Mouse (Mus musculus) hindbrain, embryonic 11.5 days (tissue): ENCODE results near the gene Usp31. TPM values are rescaled to one million over a fixed set of nuclear protein-coding genes. Genes with fewer than 3 reads are reported as not detected.

Source experiments
- ATAC-seq: fragments of 200-750 bp; cut with Nextera tagmentation; 2 replicates; pipeline ENCODE4 v1.8.0; 2017; ENCODE audit warnings: mild to moderate bottlenecking, moderate TSS enrichment, moderate library complexity; ENCODE audit not compliant: low FRiP score
- DNase-seq: peaks from one replicate; pipeline ENCODE4 v3.0.0-alpha.2; 2015; ENCODE audit warnings: low spot score
- H3K27ac ChIP-seq: fragments of 300-500 bp; sonication (generic); 2 replicates; pipeline ENCODE4 v1.5.1; 2014; ENCODE audit warnings: mild to moderate bottlenecking, low read depth, low read length
- H3K27me3 ChIP-seq: fragments of 300-500 bp; sonication (generic); 2 replicates; pipeline ENCODE4 v1.6.1; 2014; ENCODE audit warnings: mild to moderate bottlenecking, low read length, moderate library complexity, mixed read lengths; ENCODE audit not compliant: control insufficient read depth, insufficient read depth
- H3K36me3 ChIP-seq: fragments of 300-500 bp; sonication (generic); 2 replicates; pipeline ENCODE4 v1.6.1; 2014; ENCODE audit warnings: mild to moderate bottlenecking, low read length, moderate library complexity, mixed read lengths; ENCODE audit not compliant: control insufficient read depth, insufficient read depth
- H3K4me1 ChIP-seq: fragments of 300-500 bp; sonication (generic); replicated peaks from 2 replicates; pipeline ENCODE4 v1.6.1; 2014; ENCODE audit warnings: low read length, mixed read lengths; ENCODE audit not compliant: control insufficient read depth, insufficient read depth
- H3K4me2 ChIP-seq: fragments of 300-500 bp; sonication (generic); replicated peaks from 2 replicates; pipeline ENCODE4 v1.6.1; 2014; ENCODE audit warnings: mild to moderate bottlenecking, low read depth, low read length
- H3K4me3 ChIP-seq: fragments of 300-500 bp; sonication (generic); 2 replicates; pipeline ENCODE4 v1.5.1; 2014; ENCODE audit warnings: low read depth, low read length
- H3K9ac ChIP-seq: fragments of 300-500 bp; sonication (generic); 2 replicates; pipeline ENCODE4 v1.6.1; 2014; ENCODE audit warnings: low read depth, low read length
- H3K9me3 ChIP-seq: fragments of 300-500 bp; sonication (generic); 2 replicates; pipeline ENCODE4 v1.6.1; 2016; ENCODE audit warnings: low read length; ENCODE audit not compliant: control insufficient read depth
- WGBS: fragments of 180-500 bp; shearing (Covaris S2); extraction: QIAGEN DNeasy Blood & Tissue Kit; methylation state at CpG from one replicate; pipeline ENCODE4 v1.1.7; 2014; 5-methylcytosine and 5-hydroxymethylcytosine counted together
- polyA plus RNA-seq: library from polyadenylated mRNA; unstranded; fragments of >200 nt; fragmentation: Nextera tagmentation; extraction: Ambion mirVana; gene quantifications from 2 replicates; pipeline ENCODE4 v1.2.1, GENCODE M21; 2014

Gene Usp31
- polyA plus RNA-seq: 3.9 and 4.7 TPM in 2 replicates

GRCm38 (mm10) chr7:121707073-121707667 is at the start of gene Usp31:
Usp31 (minus strand) TSS chr7:121707253.
- Histone ChIP-seq H3K36me3 (no peaks in the 10 kb centered on the region), H3K4me2 (peak within 1 kb of the TSS; percentile 97), H3K27me3 (no peaks in the 10 kb centered on the region), H3K4me3 (peak within 1 kb of the TSS; percentile 80), H3K9me3 (no peaks in the 10 kb centered on the region), H3K4me1 (peaks cover 7% of the 10 kb centered on the region), H3K9ac (peak within 1 kb of the TSS; percentile 89), H3K27ac (peak within 1 kb of the TSS; percentile 86)
- WGBS: under 1% methylated on average over 60 of the region's 82 CpGs
- peak; percentile 99 for ATAC-seq
- peak; percentile 96 for DNase-seq

GRCm38 (mm10) chr7:121754748-121755147 is 47.7 kb upstream of the Usp31 start:
- no peak overlapping the region for H3K4me2 ChIP-seq
- DNase-seq (no peak), ATAC-seq (no peak)
- no peak overlapping the region for H3K9ac ChIP-seq
- H3K9me3 ChIP-seq: no peaks in the 10 kb centered on the region
- 80% methylated on average over 8 of the region's 8 CpGs for WGBS
- no peak overlapping the region for H3K4me3 ChIP-seq
- H3K27me3 ChIP-seq: no peaks in the 10 kb centered on the region
- no peaks in the 10 kb centered on the region for H3K36me3 ChIP-seq
- no peaks in the 10 kb centered on the region for H3K4me1 ChIP-seq
- no peak overlapping the region for H3K27ac ChIP-seq

GRCm38 (mm10) chr7:121750244-121750643 is 43.2 kb upstream of the Usp31 start:
- H3K27me3 ChIP-seq: no peaks in the 10 kb centered on the region
- H3K9me3 ChIP-seq: no peaks in the 10 kb centered on the region
- no peak overlapping the region for H3K4me2 ChIP-seq
- no peaks in the 10 kb centered on the region for H3K36me3 ChIP-seq
- no peak overlapping the region for H3K4me3 ChIP-seq
- no peak for DNase-seq
- no peaks in the 10 kb centered on the region for H3K4me1 ChIP-seq
- no peak overlapping the region for H3K27ac ChIP-seq
- 87% methylated on average over 5 of the region's 5 CpGs for WGBS
- no peak overlapping the region for H3K9ac ChIP-seq
- ATAC-seq: no peak

- Histone ChIP-seq H3K27me3 (peaks cover 17% of the 10 kb centered on the region), H3K4me1 (no peaks in the 10 kb centered on the region; the same call in 1 of the 2 replicates), H3K36me3 (no peaks in the 10 kb centered on the region), H3K9me3 (no peaks in the 10 kb centered on the region), H3K4me2 (no peak overlapping the region), H3K4me3 (no peak overlapping the region), H3K9ac (no peak overlapping the region), H3K27ac (no peak overlapping the region)
- ATAC-seq (no peak), DNase-seq (no peak)
- 66% methylated on average over 29 of the region's 29 CpGs for WGBS
Measured at GRCm38 (mm10) chr7:121737511-121738415, 30.7 kb upstream of the Usp31 start.

GRCm38 (mm10) chr7:121734171-121734831 is 27.2 kb upstream of the Usp31 start, which contains the start of gene Scnn1g:
Scnn1g (plus strand) TSS chr7:121734479.
- WGBS: 2% methylated on average over 38 of the region's 38 CpGs

GRCm38 (mm10) chr7:121730225-121730624 is 23.2 kb upstream of the Usp31 start:
- DNase-seq: peak; percentile 62
- no peak overlapping the region for H3K4me3 ChIP-seq
- H3K4me1 ChIP-seq: no peaks in the 10 kb centered on the region; the same call in 1 of the 2 replicates
- H3K27me3 ChIP-seq: peaks cover 10% of the 10 kb centered on the region
- no peak overlapping the region for H3K4me2 ChIP-seq
- H3K27ac ChIP-seq: no peak overlapping the region
- H3K36me3 ChIP-seq: no peaks in the 10 kb centered on the region
- WGBS: 22% methylated on average over 5 of the region's 5 CpGs
- H3K9me3 ChIP-seq: no peaks in the 10 kb centered on the region
- no peak overlapping the region for H3K9ac ChIP-seq
- ATAC-seq: no peak

More at GRCm38 (mm10) chr7:121734171-121734831, 27.2 kb upstream of the Usp31 start, which contains the start of gene Scnn1g:
- DNase-seq: peak; percentile 84
- Histone ChIP-seq H3K27ac (no peak within 1 kb of the TSS), H3K9ac (0 out of 2 replicates have a peak within 1 kb of the TSS, but pooled peaks have one; percentile 5), H3K4me1 (no peaks in the 10 kb centered on the region; the same call in 1 of the 2 replicates), H3K36me3 (no peaks in the 10 kb centered on the region), H3K27me3 (peaks cover 17% of the 10 kb centered on the region), H3K9me3 (no peaks in the 10 kb centered on the region), H3K4me2 (peak within 1 kb of the TSS; percentile 51), H3K4me3 (peak within 1 kb of the TSS; percentile 31)
- ATAC-seq: peak; percentile 89

- H3K4me2 ChIP-seq: no peak overlapping the region
- 77% methylated on average over 7 of the region's 7 CpGs for WGBS
- ATAC-seq: no peak
Measured at GRCm38 (mm10) chr7:121717031-121717430, 10.0 kb upstream of the Usp31 start.

GRCm38 (mm10) chr7:121711171-121711570 is 4.1 kb upstream of the Usp31 start:
- no peak for DNase-seq
- no peaks in the 10 kb centered on the region for H3K9me3 ChIP-seq
- H3K4me3 ChIP-seq: no peak overlapping the region
- H3K36me3 ChIP-seq: no peaks in the 10 kb centered on the region
- WGBS: 42% methylated on average over 2 of the region's 2 CpGs
- H3K4me2 ChIP-seq: no peak overlapping the region
- no peak for ATAC-seq
- no peak overlapping the region for H3K27ac ChIP-seq
- H3K27me3 ChIP-seq: no peaks in the 10 kb centered on the region
- H3K4me1 ChIP-seq: no peaks in the 10 kb centered on the region; the same call in 1 of the 2 replicates
- no peak overlapping the region for H3K9ac ChIP-seq

More at GRCm38 (mm10) chr7:121717031-121717430, 10.0 kb upstream of the Usp31 start:
- H3K27ac ChIP-seq: no peak overlapping the region
- no peaks in the 10 kb centered on the region for H3K36me3 ChIP-seq
- no peaks in the 10 kb centered on the region for H3K4me1 ChIP-seq
- no peak for DNase-seq
- H3K27me3 ChIP-seq: no peaks in the 10 kb centered on the region
- H3K9ac ChIP-seq: no peak overlapping the region
- no peaks in the 10 kb centered on the region for H3K9me3 ChIP-seq
- no peak overlapping the region for H3K4me3 ChIP-seq
